Mouse (Mus musculus): ENCODE measurements around the gene Zbtb4.

DNA sequence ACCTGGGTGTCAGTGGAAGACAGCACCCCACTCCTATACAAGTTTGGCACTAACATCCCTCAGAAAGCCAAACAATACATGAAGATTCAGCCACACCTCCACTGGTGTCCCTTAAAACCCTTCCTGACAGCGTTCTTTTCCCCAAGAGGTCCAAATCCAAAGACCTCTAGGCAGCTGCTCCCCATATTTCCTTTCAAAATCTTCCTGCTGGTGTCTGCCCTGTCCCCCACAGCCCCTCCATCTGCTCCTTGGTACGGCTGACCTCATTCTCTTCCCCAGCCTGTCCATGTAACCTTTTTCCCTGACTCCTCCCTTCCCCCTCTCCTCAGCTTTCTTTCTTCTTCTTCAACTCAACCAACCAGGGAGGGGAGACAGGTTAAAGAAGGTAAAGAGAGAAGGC, 57.7 kb downstream of the Zbtb4 start:
- TF ChIP-seq CTCF (IDR thresholded peaks at IDR 0.05; ENCODE audit: low read depth, low read length): no peak
- TF ChIP-seq POLR2A (IDR thresholded peaks at IDR 0.05; ENCODE audit: insufficient read depth, low read length): no peak

All from ES-Bruce4 (cell line).